Mouse (Mus musculus) forebrain, embryonic 15.5 days (tissue): ENCODE measurements around the gene Rabac1. TPM values are rescaled to one million over a fixed set of nuclear protein-coding genes. Genes with fewer than 3 reads are reported as not detected.

Experiments
- ATAC-seq: fragments of 200-750 bp; cut with Nextera tagmentation; replicated peaks from 2 replicates; pipeline ENCODE4 v1.8.0; 2017; ENCODE audit warnings: mild to moderate bottlenecking, moderate TSS enrichment, moderate library complexity
- H3K27ac ChIP-seq: fragments of 300-500 bp; sonication (generic); replicated peaks from 2 replicates; pipeline ENCODE4 v1.5.1; 2015; ENCODE audit warnings: mild to moderate bottlenecking, inconsistent platforms
- H3K27me3 ChIP-seq: fragments of 300-500 bp; sonication (generic); 2 replicates; pipeline ENCODE4 v1.6.1; 2015; ENCODE audit warnings: inconsistent platforms
- H3K36me3 ChIP-seq: fragments of 300-500 bp; sonication (generic); 2 replicates; pipeline ENCODE4 v1.6.1; 2015; ENCODE audit warnings: mild to moderate bottlenecking, inconsistent platforms
- H3K4me1 ChIP-seq: fragments of 300-500 bp; sonication (generic); 2 replicates; pipeline ENCODE4 v1.6.1; 2015; ENCODE audit warnings: inconsistent platforms
- H3K4me2 ChIP-seq: fragments of 300-500 bp; sonication (generic); replicated peaks from 2 replicates; pipeline ENCODE4 v1.6.1; 2015; ENCODE audit warnings: mild to moderate bottlenecking, inconsistent platforms
- H3K4me3 ChIP-seq: fragments of 300-500 bp; sonication (generic); 2 replicates; pipeline ENCODE4 v1.5.1; 2015; ENCODE audit warnings: mild to moderate bottlenecking, inconsistent platforms
- H3K9ac ChIP-seq: fragments of 300-500 bp; sonication (generic); replicated peaks from 2 replicates; pipeline ENCODE4 v1.6.1; 2015; ENCODE audit warnings: mild to moderate bottlenecking, inconsistent platforms
- H3K9me3 ChIP-seq: fragments of 300-500 bp; sonication (generic); 2 replicates; pipeline ENCODE4 v1.6.1; 2016; ENCODE audit warnings: inconsistent platforms
- WGBS: fragments of 180-500 bp; shearing (Covaris S2); methylation state at CpG from one replicate; pipeline ENCODE4 v1.1.7; 2015; ENCODE audit warnings: mixed read lengths; 5-methylcytosine and 5-hydroxymethylcytosine counted together
- polyA plus RNA-seq: library from polyadenylated mRNA; unstranded; fragments of >200 nt; fragmentation: Nextera tagmentation; extraction: Ambion mirVana; gene quantifications from 2 replicates; pipeline ENCODE4 v1.2.1, GENCODE M21; 2015

The Rabac1 gene
- polyA plus RNA-seq, 1 experiment from 2014 or later, result 195 TPM

- Histone ChIP-seq H3K4me1 (peaks cover 18% of the 10 kb centered on the region), H3K9ac (no peak overlapping the region), H3K9me3 (no peaks in the 10 kb centered on the region), H3K27me3 (no peaks in the 10 kb centered on the region), H3K27ac (no peak overlapping the region), H3K4me3 (no peak overlapping the region), H3K4me2 (no peak overlapping the region), H3K36me3 (peaks cover 17% of the 10 kb centered on the region)
- 81% methylated on average over 5 of the region's 5 CpGs for WGBS
- no peak for ATAC-seq
Measured at GRCm38 (mm10) chr7:24973902-24974301, 1.3 kb upstream of the Rabac1 start.

- Histone ChIP-seq H3K4me2 (no peak overlapping the region), H3K27ac (no peak overlapping the region), H3K4me1 (peaks cover 18% of the 10 kb centered on the region), H3K27me3 (no peaks in the 10 kb centered on the region), H3K4me3 (no peak overlapping the region), H3K36me3 (peaks cover 11% of the 10 kb centered on the region; the same call in 1 of the 2 replicates), H3K9me3 (no peaks in the 10 kb centered on the region), H3K9ac (no peak overlapping the region)
- WGBS, result 90% methylated on average over 4 of the region's 4 CpGs
- no peak for ATAC-seq
Measured at GRCm38 (mm10) chr7:24973208-24973607, 654 bp upstream of the Rabac1 start.

GRCm38 (mm10) chr7:24971261-24971971, 1.1 kb downstream of the Rabac1 start:
- no peaks in the 10 kb centered on the region for H3K9me3 ChIP-seq
- peak overlapping the region; percentile 80 for H3K4me3 ChIP-seq
- peaks cover 18% of the 10 kb centered on the region for H3K4me1 ChIP-seq
- H3K27ac ChIP-seq, result peak overlapping the region; percentile 75
- WGBS, result 8% methylated on average over 19 of the region's 19 CpGs
- no peaks in the 10 kb centered on the region for H3K36me3 ChIP-seq
- peak overlapping the region; percentile 86 for H3K9ac ChIP-seq
- H3K4me2 ChIP-seq, result peak overlapping the region; percentile 83
- no peaks in the 10 kb centered on the region for H3K27me3 ChIP-seq
- ATAC-seq, result 0 out of 2 replicates have a peak, but pooled peaks have one; percentile 3

GRCm38 (mm10) chr7:24970341-24970740, 2.2 kb downstream of the Rabac1 start:
- ATAC-seq, result no peak
- peaks cover 18% of the 10 kb centered on the region for H3K4me1 ChIP-seq
- H3K36me3 ChIP-seq, result no peaks in the 10 kb centered on the region
- no peaks in the 10 kb centered on the region for H3K9me3 ChIP-seq
- 95% methylated on average over 3 of the region's 3 CpGs for WGBS
- H3K27me3 ChIP-seq, result no peaks in the 10 kb centered on the region
- H3K4me3 ChIP-seq, result no peak overlapping the region
- no peak overlapping the region for H3K9ac ChIP-seq
- H3K4me2 ChIP-seq, result no peak overlapping the region
- no peak overlapping the region for H3K27ac ChIP-seq

GRCm38 (mm10) chr7:24969805-24970204, 2.7 kb downstream of the Rabac1 start:
- no peak overlapping the region for H3K4me2 ChIP-seq
- H3K4me1 ChIP-seq, result peaks cover 18% of the 10 kb centered on the region
- H3K4me3 ChIP-seq, result no peak overlapping the region
- H3K27ac ChIP-seq, result no peak overlapping the region
- no peak overlapping the region for H3K9ac ChIP-seq
- no peak for ATAC-seq
- WGBS, result 70% methylated on average over 12 of the region's 12 CpGs
- no peaks in the 10 kb centered on the region for H3K27me3 ChIP-seq
- no peaks in the 10 kb centered on the region for H3K9me3 ChIP-seq
- no peaks in the 10 kb centered on the region for H3K36me3 ChIP-seq

GRCm38 (mm10) chr7:24968463-24968862, 4.1 kb downstream of the Rabac1 start:
- Histone ChIP-seq H3K4me1 (peaks cover 18% of the 10 kb centered on the region), H3K9ac (no peak overlapping the region), H3K9me3 (no peaks in the 10 kb centered on the region), H3K27ac (no peak overlapping the region), H3K4me3 (no peak overlapping the region), H3K4me2 (no peak overlapping the region), H3K27me3 (no peaks in the 10 kb centered on the region), H3K36me3 (no peaks in the 10 kb centered on the region)
- 67% methylated on average over 6 of the region's 6 CpGs for WGBS
- ATAC-seq, result no peak

GRCm38 (mm10) chr7:24967966-24968365, 4.6 kb downstream of the Rabac1 start:
- no peak overlapping the region for H3K27ac ChIP-seq
- H3K4me1 ChIP-seq, result peaks cover 18% of the 10 kb centered on the region
- H3K9me3 ChIP-seq, result no peaks in the 10 kb centered on the region
- H3K36me3 ChIP-seq, result no peaks in the 10 kb centered on the region
- no peak overlapping the region for H3K4me2 ChIP-seq
- 86% methylated on average over 8 of the region's 8 CpGs for WGBS
- H3K9ac ChIP-seq, result no peak overlapping the region
- no peak overlapping the region for H3K4me3 ChIP-seq
- no peak for ATAC-seq
- no peaks in the 10 kb centered on the region for H3K27me3 ChIP-seq

- Histone ChIP-seq H3K9me3 (no peaks in the 10 kb centered on the region), H3K9ac (no peak overlapping the region), H3K4me2 (no peak overlapping the region), H3K27me3 (no peaks in the 10 kb centered on the region), H3K4me3 (no peak overlapping the region), H3K4me1 (peaks cover 4% of the 10 kb centered on the region; the same call in 1 of the 2 replicates), H3K27ac (no peak overlapping the region), H3K36me3 (no peaks in the 10 kb centered on the region)
- peak; percentile 42; the same call in 1 of the 2 replicates for ATAC-seq
- WGBS, result 18% methylated on average over 5 of the region's 5 CpGs
Measured at GRCm38 (mm10) chr7:24964897-24965535, 7.5 kb downstream of the Rabac1 start.

GRCm38 (mm10) chr7:24964288-24964687, 8.3 kb downstream of the Rabac1 start:
- H3K4me3 ChIP-seq, result no peak overlapping the region
- 80% methylated on average over 2 of the region's 2 CpGs for WGBS
- no peaks in the 10 kb centered on the region for H3K27me3 ChIP-seq
- ATAC-seq, result no peak
- H3K4me2 ChIP-seq, result no peak overlapping the region
- no peak overlapping the region for H3K9ac ChIP-seq
- no peaks in the 10 kb centered on the region for H3K9me3 ChIP-seq
- H3K4me1 ChIP-seq, result no peaks in the 10 kb centered on the region
- no peaks in the 10 kb centered on the region for H3K36me3 ChIP-seq
- no peak overlapping the region for H3K27ac ChIP-seq

- Histone ChIP-seq H3K27me3 (peaks cover 55% of the 10 kb centered on the region), H3K9ac (no peak overlapping the region), H3K9me3 (no peaks in the 10 kb centered on the region), H3K27ac (no peak overlapping the region), H3K4me1 (peaks cover 21% of the 10 kb centered on the region), H3K4me2 (peak overlapping the region; percentile 53), H3K4me3 (peak overlapping the region; percentile 37), H3K36me3 (no peaks in the 10 kb centered on the region)
- ATAC-seq, result no peak
- WGBS, result 3% methylated on average over 16 of the region's 33 CpGs
Measured at GRCm38 (mm10) chr7:24955226-24955625, 17.3 kb downstream of the Rabac1 start.

GRCm38 (mm10) chr7:24954450-24954849, 18.1 kb downstream of the Rabac1 start:
- Histone ChIP-seq H3K27me3 (peaks cover 63% of the 10 kb centered on the region), H3K36me3 (no peaks in the 10 kb centered on the region), H3K9ac (peak overlapping the region; percentile 35), H3K4me3 (peak overlapping the region; percentile 37), H3K9me3 (no peaks in the 10 kb centered on the region), H3K27ac (no peak overlapping the region), H3K4me2 (peak overlapping the region; percentile 53), H3K4me1 (peaks cover 25% of the 10 kb centered on the region)
- ATAC-seq, result 0 out of 2 replicates have a peak, but pooled peaks have one; percentile 21
- WGBS, result 2% methylated on average over 22 of the region's 30 CpGs

GRCm38 (mm10) chr7:24953966-24954365, 18.6 kb downstream of the Rabac1 start:
- H3K36me3 ChIP-seq, result no peaks in the 10 kb centered on the region
- H3K9me3 ChIP-seq, result no peaks in the 10 kb centered on the region
- peak overlapping the region; percentile 37 for H3K4me3 ChIP-seq
- ATAC-seq, result no peak
- no peak overlapping the region for H3K27ac ChIP-seq
- 2% methylated on average over 24 of the region's 24 CpGs for WGBS
- H3K27me3 ChIP-seq, result peaks cover 66% of the 10 kb centered on the region
- H3K4me1 ChIP-seq, result peaks cover 25% of the 10 kb centered on the region
- H3K4me2 ChIP-seq, result peak overlapping the region; percentile 53
- peak overlapping the region; percentile 35 for H3K9ac ChIP-seq
